Comparison of ENCODE assay signal across 8 mouse cellular contexts in the genomic region with DNA sequence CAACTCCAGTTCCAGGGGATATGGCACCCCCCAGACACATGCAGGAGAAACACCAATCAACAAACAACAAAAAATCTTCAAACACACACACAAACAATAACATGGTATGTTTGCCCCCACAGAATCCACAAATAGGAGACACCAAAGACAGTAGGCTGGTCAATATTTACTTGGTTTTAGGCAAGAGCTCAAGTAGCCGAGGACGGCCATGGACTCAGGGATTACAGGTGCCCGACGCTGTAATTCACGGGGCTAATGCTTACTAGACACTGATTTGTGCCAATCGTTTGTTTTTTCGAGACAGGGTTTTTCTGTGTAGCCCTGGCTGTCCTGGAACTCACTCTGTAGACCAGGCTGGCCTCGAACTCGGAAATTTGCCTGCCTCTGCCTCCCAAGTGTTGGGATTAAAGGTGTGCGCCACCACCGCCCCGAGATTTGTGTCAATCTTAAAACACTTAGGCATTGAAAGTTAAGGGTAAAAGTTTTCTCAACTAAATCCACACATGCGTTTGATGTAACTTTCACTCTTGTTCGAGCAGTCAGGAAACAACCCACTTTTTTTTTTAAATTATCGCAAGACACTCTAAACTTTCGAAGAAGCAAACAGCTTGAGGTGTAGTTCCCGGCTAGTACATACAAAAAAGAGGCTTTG. TPM values are rescaled to one million over a fixed set of nuclear protein-coding genes. Genes with fewer than 3 reads are reported as not detected.
A peak's percentile ranks its signal among the peaks of the same experiment; 100 is the strongest.
DNase-seq lines count a peak whose midpoint lies in the region; ATAC-seq and TF ChIP-seq lines count a peak whose summit lies in the region.

No protein-coding gene starts in this region.

- TF ChIP-seq CTCF in kidney, postnatal 0 days (IDR thresholded peaks at IDR 0.05; ENCODE audit: low read depth) = no peak
- TF ChIP-seq CTCF in kidney, adult 2 months (conservative IDR thresholded peaks at IDR 0.05; ENCODE audit: insufficient read depth, insufficient read length, low read depth, low read length) = no peak
- no peak for TF ChIP-seq CTCF in bone marrow macrophage, adult 2 months (IDR thresholded peaks at IDR 0.05; ENCODE audit: low read depth, low read length)
- TF ChIP-seq CTCF in midbrain, postnatal 0 days (IDR thresholded peaks at IDR 0.05) = no peak

- intact Hi-C loops in left cerebral cortex, postnatal 36 days (cut with DNase I) = loop anchor here (2.0 kb wide), 2 partner anchors 19 to 67 kb away; no protein-coding TSS in a partner anchor

- peaks cover 18% of the 10 kb centered on the region; the same call in 1 of the 2 replicates for H3K4me1 ChIP-seq in kidney, postnatal 0 days (replicated peaks; ENCODE audit: insufficient read depth, low read length)
- H3K4me1 ChIP-seq in kidney, adult 2 months (ENCODE audit: control insufficient read depth, insufficient read depth, low read length) = peaks cover 7% of the 10 kb centered on the region; the same call in 1 of the 2 replicates
- H3K4me1 ChIP-seq in bone marrow macrophage, adult 2 months (ENCODE audit: control insufficient read depth, insufficient read depth, low read length) = peaks cover 15% of the 10 kb centered on the region
- H3K4me1 ChIP-seq in hindbrain, embryonic 16.5 days (ENCODE audit: control insufficient read depth, insufficient read depth, low read depth, low read length) = peaks cover 23% of the 10 kb centered on the region
- H3K4me1 ChIP-seq in midbrain, postnatal 0 days (ENCODE audit: insufficient read depth, low read length) = peaks cover 6% of the 10 kb centered on the region

- 28% methylated on average over 17 of the region's 17 CpGs for WGBS in kidney, postnatal 0 days
- WGBS in kidney, adult 2 months = 18% methylated on average over 17 of the region's 17 CpGs
- WGBS in hindbrain, embryonic 16.5 days = 39% methylated on average over 17 of the region's 17 CpGs
- WGBS in midbrain, postnatal 0 days = 34% methylated on average over 17 of the region's 17 CpGs

- H3K4me3 ChIP-seq in kidney, postnatal 0 days (replicated peaks; ENCODE audit: low read depth, low read length) = peak overlapping the region; percentile 96
- H3K4me3 ChIP-seq in kidney, adult 2 months (ENCODE audit: insufficient read depth, low read depth, low read length) = no peak overlapping the region
- peak overlapping the region; percentile 78 for H3K4me3 ChIP-seq in bone marrow macrophage, adult 2 months (ENCODE audit: insufficient read depth, low read length)
- H3K4me3 ChIP-seq in hindbrain, embryonic 16.5 days (ENCODE audit: low read length) = peak overlapping the region; percentile 99
- peak overlapping the region; percentile 94 for H3K4me3 ChIP-seq in midbrain, postnatal 0 days (ENCODE audit: low read depth, low read length)

- no peak for ATAC-seq in kidney, postnatal 0 days (replicated peaks; ENCODE audit: low FRiP score, low read depth)
- no peak for ATAC-seq in hindbrain, embryonic 16.5 days
- ATAC-seq in midbrain, postnatal 0 days (ENCODE audit: low FRiP score) = no peak

- H3K36me3 ChIP-seq in kidney, postnatal 0 days (ENCODE audit: insufficient read depth, low read length) = 0 out of 2 replicates have a peak, but pooled peaks cover 2% of the 10 kb centered on the region
- H3K36me3 ChIP-seq in kidney, adult 2 months (ENCODE audit: control insufficient read depth, insufficient read depth, low read length) = peaks cover under 1% of the 10 kb centered on the region; the same call in 1 of the 2 replicates
- H3K36me3 ChIP-seq in hindbrain, embryonic 16.5 days (ENCODE audit: control insufficient read depth, insufficient read depth, low read length) = no peaks in the 10 kb centered on the region
- no peaks in the 10 kb centered on the region for H3K36me3 ChIP-seq in midbrain, postnatal 0 days (ENCODE audit: insufficient read depth, low read length)

- peak overlapping the region; percentile 65 for H3K4me2 ChIP-seq in kidney, postnatal 0 days (ENCODE audit: low read length)
- H3K4me2 ChIP-seq in hindbrain, embryonic 16.5 days (ENCODE audit: low read length) = peak overlapping the region; percentile 67
- H3K4me2 ChIP-seq in midbrain, postnatal 0 days (ENCODE audit: low read depth, low read length, poor library complexity, severe bottlenecking) = peak overlapping the region; percentile 45

- H3K9ac ChIP-seq in kidney, postnatal 0 days (ENCODE audit: low read depth, low read length) = peak overlapping the region; percentile 98
- H3K9ac ChIP-seq in hindbrain, embryonic 16.5 days (ENCODE audit: low read depth, low read length) = peak overlapping the region; percentile 22; the same call in 1 of the 2 replicates
- no peak overlapping the region for H3K9ac ChIP-seq in midbrain, postnatal 0 days (replicated peaks; ENCODE audit: low read length, poor library complexity, severe bottlenecking)

- no peaks in the 10 kb centered on the region for H3K27me3 ChIP-seq in kidney, postnatal 0 days (ENCODE audit: insufficient read depth, low read length)
- H3K27me3 ChIP-seq in kidney, adult 2 months (replicated peaks; ENCODE audit: control insufficient read depth, insufficient read depth, low read length) = no peaks in the 10 kb centered on the region
- H3K27me3 ChIP-seq in hindbrain, embryonic 16.5 days (replicated peaks; ENCODE audit: control insufficient read depth, insufficient read depth, low read length) = no peaks in the 10 kb centered on the region
- no peaks in the 10 kb centered on the region for H3K27me3 ChIP-seq in midbrain, postnatal 0 days (ENCODE audit: insufficient read depth, low read length)

- DNase-seq in kidney, postnatal 0 days (ENCODE audit: low spot score) = no peak
- no peak for DNase-seq in kidney, adult 2 months
- no peak for DNase-seq in midbrain, postnatal 0 days (ENCODE audit: low spot score)
- no peak for DNase-seq in spleen, adult 12 weeks (ENCODE audit: low spot score)
- no peak for DNase-seq in left cerebral cortex, postnatal 36 days (ENCODE audit: low spot score in 2 of 2)
- no peak for DNase-seq in kidney, adult 9 months

- TF ChIP-seq POLR2A in kidney, adult 2 months (IDR thresholded peaks at IDR 0.05; ENCODE audit: low read depth, low read length) = no peak
- no peak for TF ChIP-seq POLR2A in bone marrow macrophage, adult 2 months (IDR thresholded peaks at IDR 0.05; ENCODE audit: borderline replicate concordance, low read depth, low read length)

- no peak overlapping the region for H3K27ac ChIP-seq in kidney, postnatal 0 days
- H3K27ac ChIP-seq in kidney, adult 2 months (ENCODE audit: insufficient read depth, low read depth, low read length) = no peak overlapping the region
- peak overlapping the region; percentile 84 for H3K27ac ChIP-seq in bone marrow macrophage, adult 2 months (ENCODE audit: insufficient read depth, low read depth, low read length)
- H3K27ac ChIP-seq in hindbrain, embryonic 16.5 days (ENCODE audit: low read depth, low read length) = no peak overlapping the region
- no peak overlapping the region for H3K27ac ChIP-seq in midbrain, postnatal 0 days (ENCODE audit: low read depth, low read length)

- H3K9me3 ChIP-seq in kidney, postnatal 0 days (replicated peaks; ENCODE audit: low read length) = no peaks in the 10 kb centered on the region
- H3K9me3 ChIP-seq in hindbrain, embryonic 16.5 days (ENCODE audit: control insufficient read depth, low read length) = no peaks in the 10 kb centered on the region
- H3K9me3 ChIP-seq in midbrain, postnatal 0 days (ENCODE audit: low read length) = no peaks in the 10 kb centered on the region

RNA-seq across cellular contexts. Expression of gene Tmpo, which starts 11.6 kb away (rescaled TPM):
- 156 and 160 TPM in 2 replicates for polyA plus RNA-seq in kidney, postnatal 0 days (2015; fragmentation: Nextera tagmentation; extraction: Ambion mirVana)
- polyA plus RNA-seq in kidney, adult 2 months (2012; rRNA removed) = 20.0 and 21.1 TPM in 2 replicates
- 150 and 155 TPM in 2 replicates for polyA plus RNA-seq in bone marrow macrophage, adult 2 months (2012; ENCODE audit: insufficient read depth, insufficient read length, missing spikeins)
- 68.7 and 83.7 TPM in 2 replicates for polyA plus RNA-seq in hindbrain, embryonic 16.5 days (2015; fragmentation: Nextera tagmentation; extraction: Ambion mirVana)
- 102 and 116 TPM in 2 replicates for total RNA-seq in midbrain, postnatal 0 days (2014; rRNA removed)
- 44.6 and 54.8 TPM in 2 replicates for polyA plus RNA-seq in midbrain, postnatal 0 days (2015; fragmentation: Nextera tagmentation; extraction: Ambion mirVana)
- 10 to 100 TPM; 34.6 to 41.3 TPM for total RNA-seq in left cerebral cortex, postnatal 36 days (2021)

RNA-seq across cellular contexts. Expression of gene Slc25a3, which starts 45.7 kb away (rescaled TPM):
- polyA plus RNA-seq in kidney, postnatal 0 days (2015; fragmentation: Nextera tagmentation; extraction: Ambion mirVana) = 894 and 974 TPM in 2 replicates
- 717 and 832 TPM in 2 replicates for polyA plus RNA-seq in kidney, adult 2 months (2012; rRNA removed)
- polyA plus RNA-seq in bone marrow macrophage, adult 2 months (2012; ENCODE audit: insufficient read depth, insufficient read length, missing spikeins) = 517 and 528 TPM in 2 replicates
- polyA plus RNA-seq in hindbrain, embryonic 16.5 days (2015; fragmentation: Nextera tagmentation; extraction: Ambion mirVana) = 635 and 651 TPM in 2 replicates
- 427 and 430 TPM in 2 replicates for total RNA-seq in midbrain, postnatal 0 days (2014; rRNA removed)
- 640 and 652 TPM in 2 replicates for polyA plus RNA-seq in midbrain, postnatal 0 days (2015; fragmentation: Nextera tagmentation; extraction: Ambion mirVana)
- 100 to 1,000 TPM; 513 to 539 TPM for total RNA-seq in left cerebral cortex, postnatal 36 days (2021)
